Mouse (Mus musculus): ENCODE results near the gene Wnt10a. TPM values are rescaled to one million over a fixed set of nuclear protein-coding genes. Genes with fewer than 3 reads are reported as not detected.

Wnt10a gene
- polyA plus RNA-seq (2014; fragmentation: Illumina TruSeq; extraction: RNeasy Lipid Tissue Mini Kit (QIAGEN cat#74804); ENCODE audit: low read depth, low replicate concordance), result not detected

DNA sequence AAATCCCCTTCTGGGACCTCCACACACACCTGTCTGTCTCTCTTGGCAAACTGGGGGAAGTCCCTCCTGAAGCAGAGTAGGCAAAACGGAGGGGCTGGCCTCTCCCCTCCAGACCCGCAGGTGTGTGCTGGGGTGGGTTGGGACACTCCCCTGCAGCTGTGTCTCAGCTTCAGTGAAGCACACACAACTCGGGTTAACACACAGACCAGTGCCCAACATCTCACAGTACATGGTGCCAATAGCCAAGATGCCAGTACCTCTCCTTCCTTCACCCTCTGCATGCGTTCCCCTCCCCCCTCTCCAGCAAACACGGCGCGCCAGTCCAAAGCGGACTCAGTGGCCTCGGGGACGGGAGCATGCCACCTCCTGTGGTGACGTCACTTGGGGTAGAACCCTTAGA lies at the start of gene Wnt10a:
Gene Wnt10a (plus strand): TSS at position 268 of the 400 bp plus-strand sequence.

DNA sequence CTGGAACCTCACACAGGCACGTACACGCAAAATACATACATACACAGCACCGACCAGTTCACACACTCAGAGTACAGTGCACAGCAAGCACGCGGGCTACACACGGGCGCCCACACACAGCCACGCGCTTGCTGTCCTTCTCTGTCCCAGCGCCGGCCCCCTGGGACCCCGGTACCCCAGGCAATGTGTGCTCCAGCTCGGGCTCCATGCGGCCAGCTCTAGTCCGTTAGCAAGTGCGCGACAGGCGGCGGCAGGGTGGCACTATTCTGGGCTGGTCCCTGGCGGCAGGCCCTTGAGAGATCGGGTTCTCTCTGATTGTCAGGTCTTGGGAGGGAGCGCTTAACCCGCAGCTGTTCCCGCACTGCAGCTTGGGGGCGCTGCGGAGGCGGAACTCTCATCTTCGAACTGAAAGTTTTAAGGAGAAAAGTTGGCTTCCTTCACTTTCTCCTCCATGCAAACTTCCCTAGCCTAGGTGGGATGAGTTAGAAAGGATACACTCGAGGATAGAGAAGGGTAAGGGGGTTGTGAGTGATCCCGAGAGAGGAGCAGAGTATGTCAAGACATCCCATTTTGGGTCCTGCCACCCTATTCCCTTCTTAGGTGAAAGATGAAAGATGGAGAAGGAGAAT lies 42.6 kb upstream of the Wnt10a start, which contains the start of gene Prkag3:
Gene Prkag3 (minus strand): TSS at position 579 of the 629 bp plus-strand sequence.

GRCm38 (mm10) chr1:74771845-74771930 lies 19.6 kb upstream of the Wnt10a start, which contains the start of gene Wnt6:
Gene Wnt6, plus strand, starts transcription at chr1:74771892.

Other genes with a start within 250 kb of the Wnt10a start
- not detected for gene Plcd4, start 248.6 kb upstream of the Wnt10a start, polyA plus RNA-seq (2014; fragmentation: Illumina TruSeq; extraction: RNeasy Lipid Tissue Mini Kit (QIAGEN cat#74804); ENCODE audit: low read depth, low replicate concordance)
- gene Usp37, start 247.2 kb upstream of the Wnt10a start, polyA plus RNA-seq (2014; fragmentation: Illumina TruSeq; extraction: RNeasy Lipid Tissue Mini Kit (QIAGEN cat#74804); ENCODE audit: low read depth, low replicate concordance), result 4.4 TPM
- gene Zfp142, start 203.3 kb upstream of the Wnt10a start, polyA plus RNA-seq (2014; fragmentation: Illumina TruSeq; extraction: RNeasy Lipid Tissue Mini Kit (QIAGEN cat#74804); ENCODE audit: low read depth, low replicate concordance), result 0.74 TPM
- 7.1 TPM for gene Bcs1l, start 203.2 kb upstream of the Wnt10a start, polyA plus RNA-seq (2014; fragmentation: Illumina TruSeq; extraction: RNeasy Lipid Tissue Mini Kit (QIAGEN cat#74804); ENCODE audit: low read depth, low replicate concordance)
- 7.2 TPM for gene Rnf25, start 190.1 kb upstream of the Wnt10a start, polyA plus RNA-seq (2014; fragmentation: Illumina TruSeq; extraction: RNeasy Lipid Tissue Mini Kit (QIAGEN cat#74804); ENCODE audit: low read depth, low replicate concordance)
- 0.24 TPM for gene Stk36, start 190.1 kb upstream of the Wnt10a start, polyA plus RNA-seq (2014; fragmentation: Illumina TruSeq; extraction: RNeasy Lipid Tissue Mini Kit (QIAGEN cat#74804); ENCODE audit: low read depth, low replicate concordance)
- gene Ttll4, start 129.8 kb upstream of the Wnt10a start, polyA plus RNA-seq (2014; fragmentation: Illumina TruSeq; extraction: RNeasy Lipid Tissue Mini Kit (QIAGEN cat#74804); ENCODE audit: low read depth, low replicate concordance), result 11.1 TPM
- 209 TPM for gene Cyp27a1, start 77.9 kb upstream of the Wnt10a start, polyA plus RNA-seq (2014; fragmentation: Illumina TruSeq; extraction: RNeasy Lipid Tissue Mini Kit (QIAGEN cat#74804); ENCODE audit: low read depth, low replicate concordance)
- gene Prkag3, start 42.3 kb upstream of the Wnt10a start, polyA plus RNA-seq (2014; fragmentation: Illumina TruSeq; extraction: RNeasy Lipid Tissue Mini Kit (QIAGEN cat#74804); ENCODE audit: low read depth, low replicate concordance), result not detected
- gene Wnt6, start 19.6 kb upstream of the Wnt10a start, polyA plus RNA-seq (2014; fragmentation: Illumina TruSeq; extraction: RNeasy Lipid Tissue Mini Kit (QIAGEN cat#74804); ENCODE audit: low read depth, low replicate concordance), result not detected
- gene Cdk5r2, start 63.4 kb downstream of the Wnt10a start, polyA plus RNA-seq (2014; fragmentation: Illumina TruSeq; extraction: RNeasy Lipid Tissue Mini Kit (QIAGEN cat#74804); ENCODE audit: low read depth, low replicate concordance), result not detected
- gene Fev, start 93.9 kb downstream of the Wnt10a start, polyA plus RNA-seq (2014; fragmentation: Illumina TruSeq; extraction: RNeasy Lipid Tissue Mini Kit (QIAGEN cat#74804); ENCODE audit: low read depth, low replicate concordance), result not detected
- not detected for gene Cryba2, start 101.6 kb downstream of the Wnt10a start, polyA plus RNA-seq (2014; fragmentation: Illumina TruSeq; extraction: RNeasy Lipid Tissue Mini Kit (QIAGEN cat#74804); ENCODE audit: low read depth, low replicate concordance)
- gene Cfap65, start 144.1 kb downstream of the Wnt10a start, polyA plus RNA-seq (2014; fragmentation: Illumina TruSeq; extraction: RNeasy Lipid Tissue Mini Kit (QIAGEN cat#74804); ENCODE audit: low read depth, low replicate concordance), result not detected
- gene Ihh, start 160.2 kb downstream of the Wnt10a start, polyA plus RNA-seq (2014; fragmentation: Illumina TruSeq; extraction: RNeasy Lipid Tissue Mini Kit (QIAGEN cat#74804); ENCODE audit: low read depth, low replicate concordance), result not detected

All from liver, adult 10 weeks (tissue).